Mouse (Mus musculus) liver, embryonic 11.5 days (tissue): ENCODE measurements around the gene Cenpj. TPM values are rescaled to one million over a fixed set of nuclear protein-coding genes. Genes with fewer than 3 reads are reported as not detected.

Experiments used
- ATAC-seq: fragments of 200-750 bp; cut with Nextera tagmentation; replicated peaks from 2 replicates; pipeline ENCODE4 v1.8.0; 2017; ENCODE audit warnings: moderate number of reproducible peaks, mild to moderate bottlenecking, moderate TSS enrichment, moderate library complexity; ENCODE audit not compliant: low FRiP score
- DNase-seq: peaks from one replicate; pipeline ENCODE4 v3.0.0-alpha.2; 2017; ENCODE audit warnings: low spot score
- H3K27ac ChIP-seq: fragments of 300-500 bp; sonication (generic); 2 replicates; pipeline ENCODE4 v1.5.1; 2014; ENCODE audit warnings: mild to moderate bottlenecking, low read depth, low read length, control low read depth
- H3K27me3 ChIP-seq: fragments of 300-500 bp; sonication (generic); replicated peaks from 2 replicates; pipeline ENCODE4 v1.6.1; 2014; ENCODE audit warnings: low read length, mixed read lengths; ENCODE audit not compliant: control insufficient read depth, insufficient read depth
- H3K36me3 ChIP-seq: fragments of 300-500 bp; sonication (generic); 2 replicates; pipeline ENCODE4 v1.6.1; 2014; ENCODE audit warnings: mild to moderate bottlenecking, low read length, moderate library complexity, mixed read lengths; ENCODE audit not compliant: control insufficient read depth, insufficient read depth
- H3K4me1 ChIP-seq: fragments of 300-500 bp; sonication (generic); replicated peaks from 2 replicates; pipeline ENCODE4 v1.6.1; 2014; ENCODE audit warnings: low read length, mixed read lengths; ENCODE audit not compliant: control insufficient read depth, insufficient read depth
- H3K4me2 ChIP-seq: fragments of 300-500 bp; sonication (generic); 2 replicates; pipeline ENCODE4 v1.6.1; 2014; ENCODE audit warnings: mild to moderate bottlenecking, control low read depth, moderate library complexity
- H3K4me3 ChIP-seq: fragments of 300-500 bp; sonication (generic); 2 replicates; pipeline ENCODE4 v1.5.1; 2014; ENCODE audit warnings: low read depth, low read length, control low read depth
- H3K9ac ChIP-seq: fragments of 300-500 bp; sonication (generic); 2 replicates; pipeline ENCODE4 v1.6.1; 2014; ENCODE audit warnings: low read depth, low read length, control low read depth
- H3K9me3 ChIP-seq: fragments of 300-500 bp; sonication (generic); 2 replicates; pipeline ENCODE4 v1.6.1; 2016; ENCODE audit warnings: low read length, inconsistent platforms, mixed read lengths; ENCODE audit not compliant: control insufficient read depth
- WGBS: fragments of 180-500 bp; shearing (Covaris S2); extraction: QIAGEN DNeasy Blood & Tissue Kit; methylation state at CpG from one replicate; pipeline ENCODE4 v1.1.7; 2014; 5-methylcytosine and 5-hydroxymethylcytosine counted together
- polyA plus RNA-seq: library from polyadenylated mRNA; unstranded; fragments of >200 nt; fragmentation: Nextera tagmentation; extraction: Ambion mirVana; gene quantifications from 2 replicates; pipeline ENCODE4 v1.2.1, GENCODE M21; 2014

Gene Cenpj
- polyA plus RNA-seq: 9.8 and 11.1 TPM in 2 replicates

DNA sequence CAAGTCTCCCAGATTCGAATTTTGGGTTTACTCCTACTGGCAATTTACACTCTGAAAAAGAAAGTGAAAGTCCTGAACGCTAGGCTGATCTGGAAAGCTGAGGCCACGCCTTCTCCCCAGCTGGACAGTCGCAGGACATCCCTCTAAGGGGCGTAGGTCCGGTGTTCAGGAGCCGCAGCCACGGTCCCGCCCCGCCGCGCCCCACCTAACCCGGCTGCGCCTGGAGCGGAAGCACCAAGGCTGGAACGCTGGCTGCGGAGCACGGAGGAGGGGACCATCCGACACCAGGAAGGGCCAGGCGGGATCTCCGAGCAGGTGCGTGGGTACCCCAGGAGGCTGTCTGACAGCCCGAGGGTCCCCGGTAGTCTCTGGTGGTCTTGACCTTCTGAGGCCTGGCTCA lies at the start of gene Cenpj, which contains the start of gene Parp4:
Gene Cenpj, minus strand, starts transcription at position 10 of the 400 bp plus-strand sequence.
Gene Parp4, plus strand, starts transcription at position 204 of the 400 bp plus-strand sequence.
- ATAC-seq: peak; percentile 81
- H3K27ac ChIP-seq: 0 out of 2 replicates have a peak within 1 kb of the TSS, but pooled peaks have one; percentile 16
- peak within 1 kb of the TSS; percentile 72 for H3K9ac ChIP-seq
- H3K27me3 ChIP-seq: no peaks in the 10 kb centered on the region
- DNase-seq: peak; percentile 82
- H3K9me3 ChIP-seq: no peaks in the 10 kb centered on the region
- peak within 1 kb of the TSS; percentile 65 for H3K4me2 ChIP-seq
- H3K4me3 ChIP-seq: peak within 1 kb of the TSS; percentile 64
- no peaks in the 10 kb centered on the region for H3K36me3 ChIP-seq
- under 1% methylated on average over 24 of the region's 24 CpGs for WGBS
- H3K4me1 ChIP-seq: peaks cover 5% of the 10 kb centered on the region; the same call in 1 of the 2 replicates

DNA sequence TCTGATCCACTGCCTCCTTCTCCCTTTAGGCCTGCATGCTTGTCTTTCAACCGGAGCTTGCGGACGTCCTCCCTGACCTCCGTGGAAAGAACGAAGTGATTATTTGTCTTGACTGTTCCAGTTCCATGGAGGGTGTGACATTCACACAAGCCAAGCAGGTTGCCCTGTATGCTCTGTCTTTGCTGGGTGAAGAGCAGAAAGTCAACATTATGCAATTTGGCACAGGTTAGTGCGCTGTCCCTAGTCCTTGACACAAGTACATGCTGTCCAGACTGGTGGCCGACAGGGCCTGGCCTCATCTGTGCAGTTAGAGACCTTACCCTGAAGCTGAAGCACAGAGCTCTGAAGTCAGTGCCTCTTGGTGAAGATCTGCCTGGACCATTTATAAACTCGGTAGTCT lies 45.2 kb upstream of the Cenpj start:
- Histone ChIP-seq H3K4me1 (no peaks in the 10 kb centered on the region), H3K27me3 (no peaks in the 10 kb centered on the region), H3K4me2 (no peak overlapping the region), H3K27ac (no peak overlapping the region), H3K4me3 (no peak overlapping the region), H3K9me3 (no peaks in the 10 kb centered on the region), H3K9ac (no peak overlapping the region), H3K36me3 (0 out of 2 replicates have a peak, but pooled peaks cover 2% of the 10 kb centered on the region)
- WGBS: 84% methylated on average over 8 of the region's 8 CpGs
- DNase-seq: no peak
- no peak for ATAC-seq

DNA sequence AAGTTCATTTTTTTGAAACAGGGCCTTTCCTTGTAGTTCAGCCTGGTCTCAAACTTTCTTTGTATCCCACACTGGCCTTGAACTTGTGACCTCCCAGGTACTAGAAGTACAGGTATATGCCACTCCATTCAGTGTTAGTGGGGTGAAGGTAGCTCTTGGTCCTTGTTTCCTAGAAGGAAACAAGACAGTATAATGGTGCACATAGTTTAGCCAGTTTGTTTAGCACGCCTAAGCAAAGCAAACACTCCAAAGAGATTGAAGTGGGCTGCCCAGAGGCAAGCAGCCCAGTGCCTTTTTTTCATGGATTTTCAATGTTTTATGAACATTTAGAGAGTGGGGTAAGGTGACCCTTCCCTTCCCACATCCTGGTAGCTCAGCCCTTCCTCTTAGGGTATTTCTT lies 42.2 kb upstream of the Cenpj start:
- H3K4me1 ChIP-seq: no peaks in the 10 kb centered on the region
- no peak overlapping the region for H3K27ac ChIP-seq
- H3K27me3 ChIP-seq: no peaks in the 10 kb centered on the region
- H3K4me3 ChIP-seq: no peak overlapping the region
- H3K9ac ChIP-seq: no peak overlapping the region
- 69% methylated on average over 1 of the region's 1 CpGs for WGBS
- peaks cover 6% of the 10 kb centered on the region; the same call in 1 of the 2 replicates for H3K36me3 ChIP-seq
- ATAC-seq (no peak), DNase-seq (no peak)
- H3K9me3 ChIP-seq: no peaks in the 10 kb centered on the region
- no peak overlapping the region for H3K4me2 ChIP-seq

DNA sequence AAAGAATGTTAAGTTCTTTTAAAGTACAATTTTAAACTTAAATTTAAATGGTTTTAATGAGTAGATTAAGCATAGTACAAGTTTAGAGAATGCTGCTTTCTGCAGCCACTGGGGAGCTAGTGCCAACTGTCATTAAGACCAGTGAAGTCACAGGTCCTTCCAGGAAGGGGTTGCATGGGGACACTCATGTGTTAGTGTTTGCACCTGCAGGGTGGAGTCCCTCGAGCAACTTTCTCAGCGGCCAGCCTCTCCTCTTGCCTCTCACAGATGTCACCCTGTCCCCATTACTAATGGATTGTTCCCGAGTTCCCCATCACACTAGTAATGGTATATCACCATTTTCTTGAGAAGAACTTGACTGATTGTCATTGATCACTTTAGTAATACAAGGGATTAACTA lies 38.0 kb upstream of the Cenpj start:
- H3K9ac ChIP-seq: no peak overlapping the region
- no peak for ATAC-seq
- no peak for DNase-seq
- H3K27me3 ChIP-seq: no peaks in the 10 kb centered on the region
- H3K9me3 ChIP-seq: no peaks in the 10 kb centered on the region
- H3K36me3 ChIP-seq: peaks cover 10% of the 10 kb centered on the region
- H3K4me3 ChIP-seq: no peak overlapping the region
- H3K4me1 ChIP-seq: no peaks in the 10 kb centered on the region
- H3K27ac ChIP-seq: no peak overlapping the region
- no peak overlapping the region for H3K4me2 ChIP-seq
- 92% methylated on average over 3 of the region's 3 CpGs for WGBS

DNA sequence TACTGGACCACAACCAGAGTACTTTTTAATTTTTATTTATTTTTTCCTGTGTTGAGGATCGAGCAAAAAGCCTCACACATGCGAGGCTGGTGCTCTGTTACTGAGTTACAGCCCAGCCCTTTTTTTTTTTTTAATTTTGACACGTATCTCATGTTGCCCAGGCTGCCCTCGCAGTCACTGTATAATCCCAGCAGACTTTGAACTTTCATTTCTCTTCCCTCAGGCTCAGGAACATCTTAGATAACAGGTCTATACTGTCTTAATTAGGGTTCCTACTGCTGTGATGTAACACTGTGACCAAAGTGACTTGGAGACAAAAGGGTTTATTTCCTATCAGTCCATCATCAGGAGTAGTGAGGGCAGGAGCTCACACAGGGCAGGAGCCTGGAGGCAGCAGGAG lies 29.9 kb upstream of the Cenpj start:
- no peak for DNase-seq
- H3K27ac ChIP-seq: no peak overlapping the region
- no peak overlapping the region for H3K4me3 ChIP-seq
- no peaks in the 10 kb centered on the region for H3K9me3 ChIP-seq
- ATAC-seq: no peak
- H3K27me3 ChIP-seq: no peaks in the 10 kb centered on the region
- no peak overlapping the region for H3K4me2 ChIP-seq
- 86% methylated on average over 4 of the region's 4 CpGs for WGBS
- no peak overlapping the region for H3K9ac ChIP-seq
- H3K4me1 ChIP-seq: no peaks in the 10 kb centered on the region
- peaks cover 9% of the 10 kb centered on the region for H3K36me3 ChIP-seq

DNA sequence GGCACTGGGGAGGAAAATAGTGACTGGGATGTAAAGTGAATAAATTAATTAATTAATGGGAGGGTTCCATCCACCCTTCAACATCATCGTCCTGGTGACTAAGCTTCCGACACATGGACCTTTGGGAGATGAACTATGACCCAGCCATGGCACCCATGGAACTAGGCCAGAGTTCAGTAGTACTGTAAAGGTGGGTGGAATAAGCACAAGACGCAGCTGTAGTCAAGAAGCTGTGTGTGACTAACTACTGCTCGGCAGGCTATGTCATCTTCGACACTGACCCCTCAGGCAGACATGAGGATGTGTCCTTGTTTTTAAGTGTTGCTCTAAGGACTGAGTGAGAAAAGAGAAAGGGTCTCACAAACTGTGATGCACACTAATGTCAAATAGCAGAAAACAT lies 29.2 kb upstream of the Cenpj start:
- Histone ChIP-seq H3K27me3 (no peaks in the 10 kb centered on the region), H3K36me3 (peaks cover 7% of the 10 kb centered on the region), H3K4me2 (no peak overlapping the region), H3K27ac (no peak overlapping the region), H3K9me3 (no peaks in the 10 kb centered on the region), H3K4me1 (no peaks in the 10 kb centered on the region), H3K9ac (no peak overlapping the region), H3K4me3 (no peak overlapping the region)
- DNase-seq (no peak), ATAC-seq (no peak)
- WGBS: 96% methylated on average over 5 of the region's 5 CpGs

DNA sequence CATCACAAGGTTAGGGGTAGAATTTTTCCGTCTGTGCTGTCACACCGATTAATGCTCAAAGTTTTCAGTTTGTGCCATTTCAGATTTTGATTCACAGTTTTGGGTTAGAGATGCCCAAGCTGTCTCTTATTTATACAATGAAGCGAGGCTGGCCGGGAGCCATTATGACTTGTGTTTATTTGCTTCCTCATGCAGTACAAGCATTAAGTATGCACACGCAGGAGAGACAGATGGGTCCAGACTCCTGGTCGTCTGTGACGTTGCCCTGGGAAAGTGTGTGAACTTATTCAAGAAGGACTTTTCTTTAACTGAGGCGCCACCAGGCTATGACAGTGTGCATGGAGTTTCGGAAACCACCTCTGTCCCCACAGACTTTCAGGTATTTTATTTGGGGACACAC lies 26.8 kb upstream of the Cenpj start:
- no peaks in the 10 kb centered on the region for H3K4me1 ChIP-seq
- H3K27ac ChIP-seq: no peak overlapping the region
- WGBS: 91% methylated on average over 9 of the region's 9 CpGs
- ATAC-seq: no peak
- no peak overlapping the region for H3K4me2 ChIP-seq
- no peaks in the 10 kb centered on the region for H3K27me3 ChIP-seq
- H3K4me3 ChIP-seq: no peak overlapping the region
- no peak overlapping the region for H3K9ac ChIP-seq
- no peak for DNase-seq
- H3K36me3 ChIP-seq: peaks cover 4% of the 10 kb centered on the region
- no peaks in the 10 kb centered on the region for H3K9me3 ChIP-seq

DNA sequence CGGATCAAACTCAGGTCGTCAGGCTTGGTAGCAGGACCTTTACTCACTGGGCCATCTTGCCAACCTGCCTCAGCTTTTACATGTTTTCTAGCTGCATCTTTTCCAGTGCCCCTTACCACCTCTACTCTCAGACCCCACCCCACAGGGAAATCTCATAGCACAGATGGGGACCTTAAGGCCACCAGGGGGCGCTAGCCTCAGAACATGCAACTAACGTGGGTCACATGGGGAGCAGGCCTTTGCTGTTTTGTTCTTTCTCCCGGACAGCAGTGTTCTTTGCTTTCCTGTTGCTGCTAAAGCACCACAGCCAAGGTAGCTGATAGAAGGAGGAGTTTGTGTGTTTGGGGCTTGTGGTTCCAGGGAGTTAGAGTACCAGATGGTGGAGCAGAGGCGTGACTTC lies 23.5 kb upstream of the Cenpj start:
- 55% methylated on average over 6 of the region's 6 CpGs for WGBS
- Histone ChIP-seq H3K9me3 (no peaks in the 10 kb centered on the region), H3K27me3 (no peaks in the 10 kb centered on the region), H3K27ac (no peak overlapping the region), H3K4me1 (no peaks in the 10 kb centered on the region), H3K36me3 (peaks cover 4% of the 10 kb centered on the region), H3K4me3 (no peak overlapping the region), H3K4me2 (no peak overlapping the region), H3K9ac (no peak overlapping the region)
- DNase-seq: peak; percentile 44
- ATAC-seq: no peak

DNA sequence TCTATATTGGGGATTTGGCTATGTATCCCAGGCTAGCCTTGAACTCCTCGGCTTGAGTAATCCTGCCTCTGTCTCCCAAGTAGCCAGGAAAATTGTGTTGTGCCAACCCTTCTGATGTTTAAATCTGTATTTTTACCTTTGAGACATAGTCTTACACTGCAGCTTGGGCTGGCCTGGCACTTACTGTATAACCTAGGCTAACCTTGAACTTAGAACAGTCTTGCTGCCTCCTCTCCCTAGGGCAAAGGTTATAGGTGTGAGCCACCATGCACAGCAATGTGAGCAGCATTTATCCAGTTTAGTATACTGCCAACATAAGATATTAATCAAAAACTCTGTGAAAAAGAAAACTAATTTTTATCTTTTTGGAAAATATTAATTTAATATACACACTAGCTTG lies 19.6 kb upstream of the Cenpj start:
- Histone ChIP-seq H3K9ac (no peak overlapping the region), H3K4me1 (no peaks in the 10 kb centered on the region), H3K4me3 (no peak overlapping the region), H3K27me3 (no peaks in the 10 kb centered on the region), H3K9me3 (no peaks in the 10 kb centered on the region), H3K27ac (no peak overlapping the region), H3K4me2 (no peak overlapping the region), H3K36me3 (peaks cover 6% of the 10 kb centered on the region; the same call in 1 of the 2 replicates)
- ATAC-seq (no peak), DNase-seq (no peak)
- WGBS: 90% methylated on average over 1 of the region's 1 CpGs
